Comparison of ENCODE assay signal across 8 mouse cellular contexts in the genomic region with DNA sequence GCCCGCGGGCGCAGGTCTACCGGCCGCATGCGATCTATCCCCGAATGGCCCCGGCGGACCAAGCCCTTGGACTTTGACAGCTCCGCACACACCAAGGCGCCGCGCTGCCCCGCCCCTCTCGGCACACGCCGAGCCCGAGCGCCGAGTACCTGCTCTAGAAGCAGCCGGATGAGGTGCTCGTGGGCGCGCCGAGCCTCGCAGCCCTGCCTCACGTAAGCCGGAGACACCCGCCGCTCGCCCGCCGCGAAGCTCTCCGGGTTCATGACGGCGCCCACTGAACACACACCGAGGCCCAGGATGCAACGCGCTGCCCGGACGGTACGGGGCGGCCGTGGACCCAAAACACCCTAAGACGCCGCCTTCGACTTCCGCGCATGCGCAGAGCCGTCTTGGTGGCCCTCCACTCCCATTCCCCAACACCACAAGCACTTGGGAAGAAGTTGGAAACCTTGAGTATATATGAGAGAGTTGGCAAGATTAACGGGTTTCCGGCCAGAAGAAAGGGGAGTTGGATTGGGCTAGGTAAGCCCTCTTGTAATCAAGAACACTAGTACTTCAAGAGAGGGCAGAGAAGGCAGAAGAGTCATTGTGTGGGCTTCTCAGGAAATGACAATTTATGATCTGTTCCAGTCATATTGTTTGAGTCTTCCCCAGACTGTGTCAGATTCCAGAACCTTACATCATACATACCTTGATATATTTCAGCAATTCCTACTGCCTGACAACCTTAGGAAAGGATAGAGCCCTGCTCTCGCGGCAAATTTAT. TPM values are rescaled to one million over a fixed set of nuclear protein-coding genes. Genes with fewer than 3 reads are reported as not detected.
DNase-seq lines count a peak whose midpoint lies in the region; ATAC-seq and TF ChIP-seq lines count a peak whose summit lies in the region.

Gene Sepsecs (minus strand): TSS at position 283 of the 766 bp plus-strand sequence.

- peak within 1 kb of the TSS; percentile 96 to 99 for H3K4me3 ChIP-seq in MEL (ENCODE audit: control insufficient read depth in 1 of 2, insufficient read depth in 1 of 2, low read depth in 2 of 2, low read length in 2 of 2)
- H3K4me3 ChIP-seq in cerebellum, adult 2 months (replicated peaks; ENCODE audit: insufficient read depth, low read depth, low read length) = peak within 1 kb of the TSS; percentile 68
- peak within 1 kb of the TSS; percentile 73 for H3K4me3 ChIP-seq in forebrain, postnatal 0 days (ENCODE audit: low read depth, low read length)
- peak within 1 kb of the TSS; percentile 94 for H3K4me3 ChIP-seq in lung, embryonic 15.5 days

- ATAC-seq in forebrain, postnatal 0 days = peak; percentile 98
- ATAC-seq in lung, embryonic 15.5 days (ENCODE audit: borderline replicate concordance, extremely low read depth, low FRiP score, low TSS enrichment) = peak; percentile 94

- peaks cover 9% of the 10 kb centered on the region for H3K79me2 ChIP-seq in MEL (ENCODE audit: control insufficient read depth, insufficient read depth, low read length, poor library complexity)

- peak within 1 kb of the TSS; percentile 88 for H3K9ac ChIP-seq in MEL (ENCODE audit: control insufficient read depth, low read depth, low read length, poor library complexity, severe bottlenecking)
- peak within 1 kb of the TSS; percentile 82 for H3K9ac ChIP-seq in forebrain, postnatal 0 days
- peak within 1 kb of the TSS; percentile 84 for H3K9ac ChIP-seq in lung, embryonic 15.5 days

- H3K4me2 ChIP-seq in forebrain, postnatal 0 days (ENCODE audit: low read depth) = peak within 1 kb of the TSS; percentile 67
- peak within 1 kb of the TSS; percentile 66 for H3K4me2 ChIP-seq in lung, embryonic 15.5 days

- peak within 1 kb of the TSS; percentile 41 for H3K27ac ChIP-seq in MEL (ENCODE audit: control insufficient read depth, low read depth, low read length)
- H3K27ac ChIP-seq in cerebellum, adult 2 months (ENCODE audit: insufficient read depth, low read length) = no peak within 1 kb of the TSS
- peak within 1 kb of the TSS; percentile 66; the same call in 1 of the 2 replicates for H3K27ac ChIP-seq in forebrain, postnatal 0 days (ENCODE audit: low read depth, low read length)
- H3K27ac ChIP-seq in lung, embryonic 15.5 days = peak within 1 kb of the TSS; percentile 57

- peaks cover 0 to 5% of the 10 kb centered on the region in 2 experiments; a peak in 2 of 4 replicates for H3K4me1 ChIP-seq in MEL (ENCODE audit: control insufficient read depth in 1 of 2, insufficient read depth in 2 of 2, low read length in 2 of 2)
- no peaks in the 10 kb centered on the region for H3K4me1 ChIP-seq in cerebellum, adult 2 months (ENCODE audit: control insufficient read depth, insufficient read depth, low read length)
- no peaks in the 10 kb centered on the region for H3K4me1 ChIP-seq in forebrain, postnatal 0 days (ENCODE audit: insufficient read depth)
- H3K4me1 ChIP-seq in lung, embryonic 15.5 days = peaks cover 10% of the 10 kb centered on the region

- no peak for TF ChIP-seq EP300 in MEL (IDR thresholded peaks at IDR 0.05; ENCODE audit: low read depth in 1 of 2, low read length in 2 of 2)

- no peaks in the 10 kb centered on the region for H3K9me3 ChIP-seq in MEL (replicated peaks; ENCODE audit: insufficient read depth, low read length)
- no peaks in the 10 kb centered on the region for H3K9me3 ChIP-seq in forebrain, postnatal 0 days (ENCODE audit: low read length)
- no peaks in the 10 kb centered on the region for H3K9me3 ChIP-seq in lung, embryonic 15.5 days

- H3K27me3 ChIP-seq in MEL (ENCODE audit: control insufficient read depth in 1 of 2, insufficient read depth in 2 of 2, low read length in 2 of 2) = no peaks in the 10 kb centered on the region
- no peaks in the 10 kb centered on the region for H3K27me3 ChIP-seq in cerebellum, adult 2 months (ENCODE audit: control insufficient read depth, insufficient read depth, low read length)
- H3K27me3 ChIP-seq in forebrain, postnatal 0 days (ENCODE audit: insufficient read depth, low read length) = 0 out of 2 replicates have a peak, but pooled peaks cover 3% of the 10 kb centered on the region
- H3K27me3 ChIP-seq in lung, embryonic 15.5 days = no peaks in the 10 kb centered on the region

- no peak for TF ChIP-seq RAD21 in MEL (IDR thresholded peaks at IDR 0.05; ENCODE audit: low read depth, low read length)

- H3K36me3 ChIP-seq in MEL (ENCODE audit: control insufficient read depth in 1 of 2, insufficient read depth in 2 of 2, low read length in 2 of 2) = peaks cover 5 to 10% of the 10 kb centered on the region in 2 experiments; a peak in 3 of 4 replicates
- H3K36me3 ChIP-seq in forebrain, postnatal 0 days (ENCODE audit: insufficient read depth) = no peaks in the 10 kb centered on the region
- H3K36me3 ChIP-seq in lung, embryonic 15.5 days = peaks cover 5% of the 10 kb centered on the region; the same call in 1 of the 2 replicates

- peak in 1 of 3 experiments; percentile 8; a peak in 1 of 6 replicates for TF ChIP-seq CTCF in MEL (IDR thresholded peaks at IDR 0.05 in 2 of 3, conservative IDR thresholded peaks at IDR 0.05 in 1 of 3; ENCODE audit: control insufficient read depth in 1 of 3, insufficient read depth in 1 of 3, low read depth in 2 of 3, low read length in 3 of 3, poor library complexity in 1 of 3, severe bottlenecking in 1 of 3)
- no peak for TF ChIP-seq CTCF in cerebellum, adult 2 months (IDR thresholded peaks at IDR 0.05; ENCODE audit: borderline replicate concordance, insufficient read depth, low read depth, low read length)
- peak; percentile 53 for TF ChIP-seq CTCF in forebrain, postnatal 0 days (IDR thresholded peaks at IDR 0.05; ENCODE audit: low read depth)

- 4% methylated on average over 56 of the region's 56 CpGs for WGBS in cerebellum, adult 2 months
- 4% methylated on average over 55 of the region's 56 CpGs for WGBS in forebrain, postnatal 0 days
- WGBS in lung, embryonic 15.5 days = 4% methylated on average over 56 of the region's 56 CpGs

- DNase-seq in MEL (ENCODE audit: low read depth, low spot score) = peak; percentile 94
- DNase-seq in cerebellum, adult 2 months = peak; percentile 91 to 95
- DNase-seq in forebrain, postnatal 0 days = peak; percentile 94
- DNase-seq in heart, postnatal 4 days = peak; percentile 96
- peak; percentile 86 to 93 for DNase-seq in layer of hippocampus, adult 8-10 months (ENCODE audit: low spot score in 2 of 2)
- DNase-seq in ovary, adult 18-20 months (ENCODE audit: low spot score) = peak; percentile 79
- DNase-seq in thymus, postnatal 0 days (ENCODE audit: low spot score) = peak; percentile 94

- TF ChIP-seq POLR2A in MEL (IDR thresholded peaks at IDR 0.05; ENCODE audit: control insufficient read depth in 1 of 2, insufficient read depth in 1 of 2, low read depth in 1 of 2, low read length in 2 of 2, poor library complexity in 1 of 2) = peak; percentile 56 to 81; a peak in 2 of 4 replicates
- peak; percentile 55; the same call in 1 of the 2 replicates for TF ChIP-seq POLR2A in cerebellum, adult 2 months (IDR thresholded peaks at IDR 0.05; ENCODE audit: borderline replicate concordance, insufficient read depth, low read length)

TF ChIP-seq in MEL, 35 proteins besides CTCF, POLR2A, EP300 and RAD21:
- TF ChIP-seq SIN3A (IDR thresholded peaks at IDR 0.05; ENCODE audit: low read length) = peak; percentile 92
- TF ChIP-seq MYC (IDR thresholded peaks at IDR 0.05; ENCODE audit: low read depth, low read length) = no peak
- no peak for TF ChIP-seq ZNF384 (IDR thresholded peaks at IDR 0.05; ENCODE audit: low read depth, low read length)
- TF ChIP-seq HCFC1 (IDR thresholded peaks at IDR 0.05; ENCODE audit: low read depth, low read length) = peak; percentile 95
- no peak for TF ChIP-seq TAL1 (IDR thresholded peaks at IDR 0.05; ENCODE audit: low read length)
- TF ChIP-seq POLR2AphosphoS2 (IDR thresholded peaks at IDR 0.05; ENCODE audit: low read length) = peak; percentile 37; the same call in 1 of the 2 replicates
- TF ChIP-seq ELF1 (IDR thresholded peaks at IDR 0.05; ENCODE audit: low read depth, low read length) = peak; percentile 86
- TF ChIP-seq MEF2A (IDR thresholded peaks at IDR 0.05; ENCODE audit: extremely low read depth, insufficient replicate concordance, low read depth, low read length, poor library complexity, severe bottlenecking) = no peak
- peak; percentile 89 for TF ChIP-seq NRF1 (IDR thresholded peaks at IDR 0.05; ENCODE audit: insufficient read depth, low read depth, low read length, poor library complexity, severe bottlenecking)
- peak; percentile 87 for TF ChIP-seq MXI1 (IDR thresholded peaks at IDR 0.05; ENCODE audit: low read depth, low read length)
- no peak for TF ChIP-seq ZMIZ1 (IDR thresholded peaks at IDR 0.05; ENCODE audit: low read depth, low read length)
- TF ChIP-seq KAT2A (conservative IDR thresholded peaks at IDR 0.05; ENCODE audit: low read depth, low read length) = peak; percentile 75
- no peak for TF ChIP-seq ZKSCAN1 (IDR thresholded peaks at IDR 0.05; ENCODE audit: low read depth, low read length)
- TF ChIP-seq NELFE (IDR thresholded peaks at IDR 0.05; ENCODE audit: low read depth, low read length) = peak; percentile 71
- TF ChIP-seq BHLHE40 (IDR thresholded peaks at IDR 0.05; ENCODE audit: borderline replicate concordance, low read depth, low read length) = no peak
- no peak for TF ChIP-seq ETS1 (IDR thresholded peaks at IDR 0.05; ENCODE audit: low read depth, low read length)
- no peak for TF ChIP-seq MAZ (IDR thresholded peaks at IDR 0.05; ENCODE audit: low read depth, low read length)
- TF ChIP-seq TCF12 (IDR thresholded peaks at IDR 0.05; ENCODE audit: low read depth, low read length) = no peak
- TF ChIP-seq MAX (IDR thresholded peaks at IDR 0.05; ENCODE audit: low read length) = peak; percentile 74
- no peak for TF ChIP-seq GABPA (IDR thresholded peaks at IDR 0.05; ENCODE audit: low read depth, low read length)
- no peak for TF ChIP-seq SMC3 (IDR thresholded peaks at IDR 0.05; ENCODE audit: low read depth, low read length)

RNA-seq across cellular contexts. Expression of gene Sepsecs, which starts in this region (rescaled TPM):
- 11.3 and 12.2 TPM in 2 replicates for total RNA-seq in MEL (2012; rRNA removed)
- 10 to 100 TPM in 1 of 2 experiments, not detected in 1; 11.8 TPM for polyA plus RNA-seq in MEL (2012; ENCODE audit: insufficient read depth in 1 of 2, insufficient read length in 2 of 2, low read depth in 1 of 2, low replicate concordance in 2 of 2, missing spikeins in 1 of 2)
- 9.9 and 11.7 TPM in 2 replicates for polyA plus RNA-seq in cerebellum, adult 2 months (2012; rRNA removed)
- total RNA-seq in forebrain, postnatal 0 days (2014; rRNA removed) = 8.4 and 15.6 TPM in 2 replicates
- 3.2 and 4.2 TPM in 2 replicates for polyA plus RNA-seq in forebrain, postnatal 0 days (2015; fragmentation: Nextera tagmentation; extraction: Ambion mirVana)
- 10 to 100 TPM in 1 of 2 experiments, 1 to 10 TPM in 1; 9.9 to 10.0 TPM for total RNA-seq in heart, postnatal 4 days (2021)
- total RNA-seq in layer of hippocampus, adult 8-10 months (2022) = 10 to 100 TPM; 10.6 to 13.1 (median 11.2) TPM
- 8.1 and 9.3 TPM in 2 replicates for polyA plus RNA-seq in lung, embryonic 15.5 days (2015; fragmentation: Nextera tagmentation; extraction: Ambion mirVana)
- 6.6 and 8.1 TPM in 2 replicates for polyA plus RNA-seq in thymus, postnatal 0 days (2015; fragmentation: Nextera tagmentation; extraction: Ambion mirVana)
